Mouse (Mus musculus) lung, postnatal 0 days (tissue): Measurements from ENCODE around the gene Ankrd33.

Experiments used
- CTCF ChIP-seq: IDR thresholded peaks from 2 replicates; pipeline ENCODE4 v1.5.1; 2016; ENCODE audit warnings: antibody characterized with exemption, mild to moderate bottlenecking
- EP300 ChIP-seq: IDR thresholded peaks from 2 replicates; pipeline ENCODE4 v1.6.1; 2016; ENCODE audit warnings: antibody characterized with exemption, mild to moderate bottlenecking, control low read depth

DNA sequence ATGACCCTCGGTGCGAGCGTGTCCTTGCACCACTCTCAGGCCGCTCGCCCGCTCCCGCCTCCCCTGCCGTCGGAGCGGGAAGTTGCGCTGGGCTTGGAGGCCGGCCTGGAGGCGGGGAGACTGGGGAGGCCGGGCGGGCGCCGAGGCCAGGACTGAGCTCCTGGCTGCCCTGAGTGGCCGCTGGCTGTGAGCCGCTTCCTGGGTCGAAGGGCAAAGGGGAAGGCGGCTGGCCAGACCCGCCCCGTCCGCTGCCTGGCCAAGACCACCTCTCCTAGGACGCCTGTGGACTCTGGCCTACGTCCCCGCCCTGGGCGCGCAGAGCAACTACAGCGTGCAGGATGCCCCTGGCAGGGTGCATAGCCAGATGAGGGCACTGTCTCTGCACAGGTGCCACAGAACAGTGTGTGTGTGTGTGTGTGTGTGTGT lies 36.8 kb upstream of the Ankrd33 start:
- peak; percentile 61 for TF ChIP-seq CTCF
- TF ChIP-seq EP300: no peak
